Mouse (Mus musculus) left cerebral cortex, adult 6 months (tissue): Measurements from ENCODE around the gene Dbndd1. TPM values are rescaled to one million over a fixed set of nuclear protein-coding genes. Genes with fewer than 3 reads are reported as not detected.

Experiments
- long read RNA-seq, 2 experiments: library from polyadenylated mRNA; unstranded; transcript quantifications; one replicate each; pipeline ENCODE4 v2.0.0; 2019 to 2020
- polyA plus RNA-seq: library from polyadenylated mRNA; unstranded; fragments of <200 nt; fragmentation: Nextera tagmentation; gene quantifications from 2 replicates; pipeline ENCODE4 v1.2.3, GENCODE M21; 2021

The Dbndd1 gene
- polyA plus RNA-seq = 22.2 and 23.9 TPM in 2 replicates
- long read RNA-seq, experiment 1, transcript Dbndd1-201 (4 exons, 1,677 nt) = major isoform, 122 of 137 reads
- long read RNA-seq, experiment 1, partial matches to known transcripts = 1 of 137 reads
- long read RNA-seq, experiment 1, other reads (novel, unspliced or antisense) = 13 of 137 reads
- long read RNA-seq, experiment 2, transcript Dbndd1-201 (4 exons, 1,677 nt) = major isoform, 26 of 32 reads
- long read RNA-seq, experiment 2, partial matches to known transcripts = 3 of 32 reads
- long read RNA-seq, experiment 2, other reads (novel, unspliced or antisense) = 2 of 32 reads

DNA sequence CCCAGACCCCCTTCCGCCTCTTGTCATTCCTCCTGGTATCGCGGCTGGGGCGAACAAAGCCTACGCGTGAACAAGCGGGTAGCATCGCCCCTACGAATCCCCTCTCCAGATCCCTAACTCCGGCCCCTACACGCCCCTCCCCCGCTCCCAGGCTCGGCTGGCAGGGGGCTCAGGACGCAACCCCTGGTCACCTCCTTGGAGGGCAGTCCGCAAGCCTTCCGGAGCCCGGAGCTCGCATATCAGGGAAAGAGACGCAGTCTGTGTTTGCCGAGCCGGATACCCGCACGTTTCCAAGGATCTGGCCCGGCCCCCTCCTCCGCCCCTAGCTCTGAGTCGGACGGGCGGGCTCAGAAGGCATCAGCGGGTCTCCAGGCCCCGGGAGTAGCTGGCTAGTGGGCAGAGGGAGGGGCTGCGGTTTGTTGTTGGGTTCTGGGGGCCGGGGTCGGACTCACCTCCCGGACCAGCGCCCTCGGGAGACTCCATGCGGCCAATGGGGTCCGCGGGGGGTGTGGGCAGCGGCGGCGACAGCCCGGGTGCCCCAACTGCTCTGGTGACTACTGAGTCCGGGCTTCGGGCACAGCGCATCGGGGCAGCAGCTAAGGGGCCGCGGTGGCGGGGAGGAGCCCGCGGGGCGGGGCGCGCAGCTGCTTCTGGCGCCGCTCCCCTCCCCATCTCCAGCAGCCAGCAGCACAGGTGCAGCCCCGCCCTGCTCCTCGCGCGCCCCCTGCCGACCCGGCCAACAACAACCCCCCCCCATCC is at the start of gene Dbndd1:
Gene Dbndd1, minus strand, starts transcription at position 683 of the 759 bp plus-strand sequence.

DNA sequence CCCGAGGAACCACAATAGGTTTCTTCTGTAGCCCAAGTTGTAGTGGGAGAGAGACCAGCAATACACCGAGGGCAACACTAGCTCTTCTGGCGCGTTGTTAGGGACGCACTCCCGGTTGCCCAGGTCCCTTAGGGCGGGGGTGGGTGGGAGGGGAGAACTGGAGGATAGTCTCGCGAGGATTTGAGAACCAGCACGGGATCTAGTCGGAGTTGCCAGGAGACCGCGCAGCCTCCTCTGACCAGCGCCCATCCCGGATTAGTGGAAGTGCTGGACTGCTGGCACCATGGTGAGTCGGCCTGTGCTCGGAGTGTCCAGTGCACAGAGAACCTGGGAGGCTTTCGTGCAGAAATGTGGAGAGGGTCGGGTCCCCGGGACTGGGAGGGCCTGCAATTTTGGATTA is 3.4 kb upstream of the Dbndd1 start, which contains the start of gene Gas8:
Gene Gas8, plus strand, starts transcription at position 168 of the 400 bp plus-strand sequence.

DNA sequence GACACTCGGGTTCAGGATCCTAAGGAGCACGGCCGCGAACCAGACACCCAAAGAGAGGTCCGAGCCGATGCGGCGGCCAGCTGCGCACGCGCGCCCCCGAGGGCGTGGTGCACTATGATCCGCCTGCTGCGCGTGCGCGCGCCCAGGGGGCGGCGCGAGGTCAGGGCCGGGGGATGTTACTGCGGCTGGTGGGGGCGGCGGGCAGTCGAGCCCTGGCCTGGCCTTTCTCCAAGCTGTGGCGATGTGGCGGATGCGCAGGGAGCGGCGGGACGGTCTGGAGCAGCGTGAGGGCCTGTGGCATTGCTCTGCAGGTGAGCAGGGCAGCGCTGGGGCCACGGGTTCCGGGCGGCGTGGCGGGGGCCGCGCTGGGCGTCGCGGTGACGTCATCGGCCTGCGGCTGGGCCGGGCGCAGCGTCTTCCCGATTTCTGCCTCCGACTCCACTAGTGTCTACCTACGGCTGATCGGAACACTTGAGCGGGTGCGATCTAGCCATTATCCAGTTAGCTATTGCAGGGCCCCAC is 37.5 kb downstream of the Dbndd1 start, which contains the start of gene Afg3l1:
Gene Afg3l1, plus strand, starts transcription at position 167 of the 522 bp plus-strand sequence.

Other genes starting within 250 kb of the Dbndd1 start
- 0.33 and 1.2 TPM in 2 replicates for gene Fanca, start 196.9 kb downstream of the Dbndd1 start, polyA plus RNA-seq
- gene Spire2, start 182.8 kb downstream of the Dbndd1 start, polyA plus RNA-seq = 2.1 and 13.2 TPM in 2 replicates
- gene Tcf25, start 141.7 kb downstream of the Dbndd1 start, polyA plus RNA-seq = 382 and 422 TPM in 2 replicates
- gene Mc1r, start 108.4 kb downstream of the Dbndd1 start, polyA plus RNA-seq = 0.04 TPM in 1 of 2 replicates, not detected in the other
- 469 and 502 TPM in 2 replicates for gene Tubb3, start 104.0 kb downstream of the Dbndd1 start, polyA plus RNA-seq
- gene Def8, start 91.9 kb downstream of the Dbndd1 start, polyA plus RNA-seq = 12.6 and 13.2 TPM in 2 replicates
- gene Afg3l1, start 37.6 kb downstream of the Dbndd1 start, polyA plus RNA-seq = 9.2 TPM in 2 replicates
- gene Gas8, start 3.4 kb upstream of the Dbndd1 start, polyA plus RNA-seq = 13.1 and 14.4 TPM in 2 replicates
- 3.6 and 5.7 TPM in 2 replicates for gene Rhou, start 138.5 kb upstream of the Dbndd1 start, polyA plus RNA-seq